Mouse (Mus musculus) bone marrow macrophage, adult 2 months (primary cell): Measurements from ENCODE around the gene Anapc2.

Experiments used
- CTCF ChIP-seq: IDR thresholded peaks from 2 replicates; pipeline ENCODE4 v1.5.1; 2012; ENCODE audit warnings: low read depth, mild to moderate bottlenecking, low read length, moderate library complexity
- POLR2A ChIP-seq: IDR thresholded peaks from 2 replicates; pipeline ENCODE4 v1.6.1; 2012; ENCODE audit warnings: mild to moderate bottlenecking, low read depth, low read length, borderline replicate concordance

DNA sequence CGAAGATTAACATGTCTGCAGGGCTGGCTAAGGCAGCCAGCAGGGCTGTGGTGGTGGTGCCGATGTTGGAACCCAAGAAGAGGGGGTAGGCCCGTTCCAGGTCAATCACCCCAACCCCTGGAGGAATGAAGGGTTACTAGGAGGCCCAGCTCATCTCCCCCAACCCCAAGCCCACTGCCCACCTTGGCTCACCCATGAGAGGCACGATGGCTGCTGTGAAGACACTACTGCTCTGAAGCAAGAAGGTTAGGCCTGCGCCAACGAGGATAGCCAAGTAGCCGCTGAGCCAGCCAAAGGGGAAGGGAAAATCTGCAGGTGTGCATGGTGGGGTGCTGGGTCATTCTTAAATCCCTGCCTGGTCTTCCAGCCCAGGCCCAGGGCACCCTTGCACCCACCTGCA lies 41.7 kb upstream of the Anapc2 start:
- TF ChIP-seq CTCF (no peak), POLR2A (no peak)
